Mouse (Mus musculus) liver, embryonic 12.5 days (tissue): ENCODE data around the gene Zfp108. TPM values are rescaled to one million over a fixed set of nuclear protein-coding genes. Genes with fewer than 3 reads are reported as not detected.
"Not testable (repeated sequence)": the region's sequence is repeated elsewhere in the genome, so short reads cannot be mapped to it uniquely, and the experiment has no call there.

Experiments used
- ATAC-seq: fragments of 200-750 bp; cut with Nextera tagmentation; 2 replicates; pipeline ENCODE4 v1.8.0; 2017; ENCODE audit warnings: moderate number of reproducible peaks, mild to moderate bottlenecking, moderate library complexity
- H3K27ac ChIP-seq: fragments of 300-500 bp; sonication (generic); 2 replicates; pipeline ENCODE4 v1.5.1; 2016; ENCODE audit warnings: mild to moderate bottlenecking
- H3K27me3 ChIP-seq: fragments of 300-500 bp; sonication (generic); replicated peaks from 2 replicates; pipeline ENCODE4 v1.6.1; 2016; ENCODE audit warnings: mild to moderate bottlenecking, moderate library complexity
- H3K36me3 ChIP-seq: fragments of 300-500 bp; sonication (generic); 2 replicates; pipeline ENCODE4 v1.6.1; 2016; ENCODE audit warnings: mild to moderate bottlenecking, moderate library complexity
- H3K4me1 ChIP-seq: fragments of 300-500 bp; sonication (generic); 2 replicates; pipeline ENCODE4 v1.6.1; 2016
- H3K4me2 ChIP-seq: fragments of 300-500 bp; sonication (generic); 2 replicates; pipeline ENCODE4 v1.6.1; 2016; ENCODE audit warnings: mild to moderate bottlenecking, moderate library complexity
- H3K4me3 ChIP-seq: fragments of 300-500 bp; sonication (generic); 2 replicates; pipeline ENCODE4 v1.5.1; 2016; ENCODE audit warnings: mild to moderate bottlenecking, moderate library complexity
- H3K9ac ChIP-seq: fragments of 300-500 bp; sonication (generic); 2 replicates; pipeline ENCODE4 v1.6.1; 2016; ENCODE audit warnings: mild to moderate bottlenecking, moderate library complexity
- H3K9me3 ChIP-seq: fragments of 300-500 bp; sonication (generic); replicated peaks from 2 replicates; pipeline ENCODE4 v1.6.1; 2016; ENCODE audit warnings: mild to moderate bottlenecking, moderate library complexity
- whole genome bisulfite sequencing: fragments of 180-500 bp; shearing (Covaris S2); methylation state at CpG from one replicate; pipeline ENCODE4 v1.1.7; 2016; ENCODE audit not compliant: insufficient replicate concordance; 5-methylcytosine and 5-hydroxymethylcytosine counted together
- polyA plus RNA-seq: library from polyadenylated mRNA; unstranded; fragments of >200 nt; fragmentation: Nextera tagmentation; extraction: Ambion mirVana; gene quantifications from 2 replicates; pipeline ENCODE4 v1.2.1, GENCODE M21; 2016

Gene Zfp108
- polyA plus RNA-seq, 1 experiment from 2014 or later, result 0.56 TPM

DNA sequence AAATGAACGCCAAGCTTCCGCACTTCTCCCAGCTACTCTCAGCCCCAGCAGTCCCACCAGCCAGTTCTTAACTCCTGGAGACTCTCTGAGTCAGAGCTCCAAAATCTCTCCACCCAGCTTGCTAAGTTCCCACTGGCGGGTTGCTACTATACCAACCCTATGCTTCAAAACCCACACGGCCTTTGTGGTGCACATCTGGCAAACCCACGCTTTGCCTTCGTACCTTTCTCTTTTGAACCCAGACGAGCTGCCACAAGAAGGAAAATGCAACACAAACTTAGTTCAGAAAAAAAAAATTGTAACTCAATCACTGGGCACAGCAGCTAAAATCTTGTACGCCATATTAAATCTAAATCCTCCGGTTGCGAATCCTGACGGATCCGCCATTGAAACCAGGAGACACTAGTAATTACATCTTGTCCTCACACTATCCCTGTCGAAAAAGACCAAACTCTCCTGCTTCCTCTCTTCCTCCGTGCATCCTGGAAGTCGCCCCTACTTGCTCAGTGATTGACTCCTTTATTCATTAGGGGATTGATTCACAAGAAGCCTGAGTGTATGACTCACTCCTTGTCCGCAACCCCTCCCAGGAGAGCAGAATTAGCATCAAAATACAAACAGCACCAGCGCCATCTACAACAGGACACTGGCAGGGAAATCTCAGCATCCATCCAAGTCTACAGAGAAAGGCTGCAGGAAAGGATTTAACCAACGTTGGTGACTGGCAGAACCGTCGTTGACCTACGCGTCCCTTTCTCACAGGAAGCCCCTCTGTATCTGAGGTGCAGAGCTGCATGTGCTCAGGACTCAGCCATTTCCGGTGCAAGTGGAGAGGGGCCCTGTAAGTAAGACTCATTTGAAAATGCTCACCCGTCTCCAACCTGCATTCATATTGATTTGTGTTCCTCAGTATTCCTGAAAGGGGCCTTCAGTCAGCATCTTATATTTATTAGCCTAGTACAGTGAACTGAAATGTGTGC, 13.9 kb downstream of the Zfp108 start:
- H3K27ac ChIP-seq, result no peak overlapping the region
- peaks cover 11% of the 10 kb centered on the region; the same call in 1 of the 2 replicates for H3K4me1 ChIP-seq
- H3K4me2 ChIP-seq, result no peak overlapping the region
- no peaks in the 10 kb centered on the region for H3K27me3 ChIP-seq
- H3K4me3 ChIP-seq, result no peak overlapping the region
- no peak for ATAC-seq
- H3K9ac ChIP-seq, result no peak overlapping the region
- no peaks in the 10 kb centered on the region for H3K9me3 ChIP-seq
- 66% methylated on average over 24 of the region's 24 CpGs for WGBS
- peaks cover 1% of the 10 kb centered on the region; the same call in 1 of the 2 replicates for H3K36me3 ChIP-seq

DNA sequence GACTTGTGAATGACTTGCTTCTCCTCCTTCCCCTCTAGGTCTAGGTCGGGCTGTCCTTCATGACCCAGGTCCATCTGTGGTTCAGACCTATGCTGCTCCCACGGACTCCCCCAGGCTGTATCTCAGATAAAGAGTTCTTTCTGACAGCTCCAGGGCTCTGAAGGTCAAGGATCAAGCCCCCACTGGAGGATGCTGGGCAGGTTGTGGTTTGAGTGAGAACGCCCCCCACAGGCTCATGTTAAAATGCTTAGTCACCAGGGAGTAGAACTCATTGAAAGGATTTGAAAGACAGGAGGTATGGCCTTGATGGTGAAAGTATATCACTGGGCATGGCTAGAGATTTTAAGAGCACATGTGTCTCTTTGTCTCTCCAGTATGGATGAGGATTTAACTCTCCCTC, 14.7 kb downstream of the Zfp108 start:
- WGBS, result 41% methylated on average over 3 of the region's 3 CpGs
- no peaks in the 10 kb centered on the region for H3K9me3 ChIP-seq
- H3K36me3 ChIP-seq, result peaks cover 9% of the 10 kb centered on the region; the same call in 1 of the 2 replicates
- peak overlapping the region; percentile 79; the same call in 1 of the 2 replicates for H3K4me2 ChIP-seq
- no peak overlapping the region for H3K27ac ChIP-seq
- H3K9ac ChIP-seq, result no peak overlapping the region
- no peak overlapping the region for H3K4me3 ChIP-seq
- no peaks in the 10 kb centered on the region for H3K27me3 ChIP-seq
- H3K4me1 ChIP-seq, result peaks cover 11% of the 10 kb centered on the region; the same call in 1 of the 2 replicates
- no peak for ATAC-seq

DNA sequence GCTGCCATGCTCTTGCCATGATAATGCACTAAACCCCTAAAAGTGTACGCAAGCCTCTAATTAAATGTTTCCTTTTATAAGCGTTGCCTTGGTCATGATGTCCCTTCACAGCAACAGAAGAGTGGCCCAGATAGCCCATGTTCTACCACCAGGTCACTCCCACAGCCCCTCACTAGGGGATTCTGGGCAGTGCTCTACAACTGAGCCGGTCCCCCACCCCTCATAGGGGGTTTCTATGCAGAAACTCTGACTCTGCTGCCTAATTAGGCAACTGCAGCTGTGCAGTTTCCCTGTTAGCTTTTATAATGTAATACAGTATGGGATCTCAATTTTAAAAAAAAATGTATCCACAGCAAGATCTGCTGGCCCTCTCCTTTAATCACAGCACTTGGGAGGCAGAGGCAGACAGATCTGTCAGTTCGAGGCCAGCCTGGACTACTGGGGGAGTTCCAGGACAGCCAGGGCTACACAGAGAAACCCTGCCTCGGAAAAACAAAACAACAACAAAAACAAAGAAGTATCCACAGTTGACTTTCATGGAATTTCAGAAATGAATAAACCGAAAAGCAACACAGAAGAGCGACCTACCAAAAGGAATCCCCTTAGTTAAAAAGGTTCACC, 15.2 kb downstream of the Zfp108 start:
- peaks cover 14% of the 10 kb centered on the region for H3K36me3 ChIP-seq
- H3K4me2 ChIP-seq, result peak overlapping the region; percentile 79
- no peaks in the 10 kb centered on the region for H3K9me3 ChIP-seq
- peak overlapping the region; percentile 65 for H3K4me3 ChIP-seq
- WGBS, result 34% methylated on average over 7 of the region's 7 CpGs
- ATAC-seq, result 0 out of 2 replicates have a peak, but pooled peaks have one; percentile 25
- peak overlapping the region; percentile 66 for H3K9ac ChIP-seq
- no peak overlapping the region for H3K27ac ChIP-seq
- H3K4me1 ChIP-seq, result peaks cover 11% of the 10 kb centered on the region; the same call in 1 of the 2 replicates
- no peaks in the 10 kb centered on the region for H3K27me3 ChIP-seq

DNA sequence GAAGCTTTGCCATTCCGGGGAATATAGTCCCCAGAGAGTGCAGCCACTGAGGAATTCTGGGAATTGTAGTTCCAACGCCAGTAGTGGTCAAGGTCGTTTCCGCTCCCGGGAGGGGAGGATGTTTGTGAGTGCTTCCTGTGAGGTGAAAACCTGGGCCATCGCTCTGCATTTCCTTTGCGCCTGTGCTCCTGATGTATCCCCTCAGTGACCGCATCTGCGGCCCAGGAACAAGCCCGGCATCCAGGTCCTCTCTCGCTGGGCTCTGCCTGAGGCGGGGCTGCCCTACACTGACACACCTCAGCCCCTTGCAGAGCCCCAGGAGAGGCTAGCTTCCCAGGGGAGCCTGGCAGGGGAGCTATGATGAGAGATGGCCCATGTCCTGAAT, 15.7 kb downstream of the Zfp108 start, which contains the start of gene Zfp93:
Gene Zfp93, plus strand, starts transcription at position 133 of the 385 bp plus-strand sequence.
- H3K4me1 ChIP-seq, result peaks cover 11% of the 10 kb centered on the region; the same call in 1 of the 2 replicates
- no peaks in the 10 kb centered on the region for H3K9me3 ChIP-seq
- peak within 1 kb of the TSS; percentile 66 for H3K9ac ChIP-seq
- WGBS, result under 1% methylated on average over 12 of the region's 12 CpGs
- H3K4me3 ChIP-seq, result peak within 1 kb of the TSS; percentile 65
- H3K27me3 ChIP-seq, result no peaks in the 10 kb centered on the region
- H3K4me2 ChIP-seq, result peak within 1 kb of the TSS; percentile 79
- H3K36me3 ChIP-seq, result peaks cover 19% of the 10 kb centered on the region
- peak within 1 kb of the TSS; percentile 60; the same call in 1 of the 2 replicates for H3K27ac ChIP-seq
- ATAC-seq, result peak; percentile 90

DNA sequence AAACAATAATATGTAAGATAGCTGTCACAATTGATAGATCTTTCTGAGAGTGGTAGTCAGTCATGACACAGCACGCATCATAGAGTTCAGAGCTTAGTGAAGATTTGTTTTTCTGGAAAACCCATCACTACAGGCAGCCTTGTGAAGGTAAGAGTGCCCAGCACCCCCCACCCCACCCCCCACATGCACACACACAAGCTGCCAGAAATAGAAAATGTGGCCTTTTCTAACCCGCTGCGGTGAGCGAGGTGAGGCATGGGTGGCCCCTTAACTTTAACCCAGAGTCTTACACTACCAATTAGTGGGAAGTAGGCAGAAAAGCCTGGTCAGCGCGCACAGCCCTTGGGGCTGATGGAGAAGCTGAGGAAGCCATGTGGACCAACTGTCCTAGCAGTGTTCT, 16.6 kb downstream of the Zfp108 start:
- Histone ChIP-seq H3K4me3 (no peak overlapping the region), H3K36me3 (peaks cover 25% of the 10 kb centered on the region), H3K27ac (no peak overlapping the region), H3K9ac (no peak overlapping the region), H3K27me3 (no peaks in the 10 kb centered on the region), H3K4me1 (peaks cover 11% of the 10 kb centered on the region; the same call in 1 of the 2 replicates), H3K4me2 (0 out of 2 replicates have a peak overlapping the region, but pooled peaks have one; percentile 10), H3K9me3 (no peaks in the 10 kb centered on the region)
- WGBS, result 84% methylated on average over 6 of the region's 6 CpGs
- ATAC-seq, result no peak

DNA sequence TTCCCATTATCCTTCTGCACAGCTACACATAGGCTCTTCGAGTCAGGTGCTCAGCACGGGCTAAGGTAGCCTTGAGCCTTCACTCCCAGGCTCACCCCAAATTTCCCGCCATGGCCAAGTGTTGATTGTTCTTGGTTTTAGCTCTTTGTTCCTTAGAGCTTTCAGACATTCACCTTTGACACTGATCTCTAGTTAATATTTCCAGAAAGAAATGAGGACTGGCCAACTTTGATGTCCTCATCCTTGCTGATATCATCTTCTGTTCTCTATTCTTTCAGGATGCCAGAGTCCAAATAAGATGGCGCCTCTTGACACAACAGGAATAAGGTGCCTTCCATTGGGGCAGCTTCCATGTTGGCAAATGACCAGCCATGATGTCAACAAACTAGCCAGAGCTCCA, 19.9 kb downstream of the Zfp108 start:
- H3K4me1 ChIP-seq, result peaks cover 11% of the 10 kb centered on the region; the same call in 1 of the 2 replicates
- ATAC-seq, result no peak
- no peak overlapping the region for H3K27ac ChIP-seq
- H3K4me2 ChIP-seq, result no peak overlapping the region
- no peak overlapping the region for H3K9ac ChIP-seq
- H3K36me3 ChIP-seq, result peaks cover 28% of the 10 kb centered on the region
- WGBS, result 72% methylated on average over 4 of the region's 4 CpGs
- no peaks in the 10 kb centered on the region for H3K9me3 ChIP-seq
- H3K27me3 ChIP-seq, result no peaks in the 10 kb centered on the region
- H3K4me3 ChIP-seq, result no peak overlapping the region

DNA sequence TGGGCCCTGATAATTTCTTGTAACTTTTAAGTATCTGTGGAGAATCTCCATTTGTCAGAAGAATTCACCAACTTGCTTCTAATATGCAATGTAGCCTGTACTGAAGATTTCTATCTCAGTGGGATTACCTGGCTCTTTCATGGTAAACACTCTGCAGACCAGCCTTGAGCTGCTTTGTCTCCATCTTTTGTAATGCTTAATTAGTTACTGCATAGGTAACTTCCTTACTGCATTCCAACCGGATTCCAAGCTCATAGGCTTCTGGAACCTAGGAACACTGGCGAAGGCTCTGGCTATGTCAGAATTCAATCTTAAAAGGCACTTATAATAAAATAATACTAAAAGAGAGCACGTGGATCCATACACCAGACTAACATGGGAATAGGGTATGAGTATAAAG, 24.2 kb downstream of the Zfp108 start:
- peaks cover 24% of the 10 kb centered on the region for H3K36me3 ChIP-seq
- not testable (repeated sequence) for ATAC-seq, H3K9me3 ChIP-seq, H3K9ac ChIP-seq, H3K4me3 ChIP-seq, H3K27me3 ChIP-seq, H3K27ac ChIP-seq, H3K4me2 ChIP-seq, H3K4me1 ChIP-seq
- WGBS, result 71% methylated on average over 3 of the region's 3 CpGs

DNA sequence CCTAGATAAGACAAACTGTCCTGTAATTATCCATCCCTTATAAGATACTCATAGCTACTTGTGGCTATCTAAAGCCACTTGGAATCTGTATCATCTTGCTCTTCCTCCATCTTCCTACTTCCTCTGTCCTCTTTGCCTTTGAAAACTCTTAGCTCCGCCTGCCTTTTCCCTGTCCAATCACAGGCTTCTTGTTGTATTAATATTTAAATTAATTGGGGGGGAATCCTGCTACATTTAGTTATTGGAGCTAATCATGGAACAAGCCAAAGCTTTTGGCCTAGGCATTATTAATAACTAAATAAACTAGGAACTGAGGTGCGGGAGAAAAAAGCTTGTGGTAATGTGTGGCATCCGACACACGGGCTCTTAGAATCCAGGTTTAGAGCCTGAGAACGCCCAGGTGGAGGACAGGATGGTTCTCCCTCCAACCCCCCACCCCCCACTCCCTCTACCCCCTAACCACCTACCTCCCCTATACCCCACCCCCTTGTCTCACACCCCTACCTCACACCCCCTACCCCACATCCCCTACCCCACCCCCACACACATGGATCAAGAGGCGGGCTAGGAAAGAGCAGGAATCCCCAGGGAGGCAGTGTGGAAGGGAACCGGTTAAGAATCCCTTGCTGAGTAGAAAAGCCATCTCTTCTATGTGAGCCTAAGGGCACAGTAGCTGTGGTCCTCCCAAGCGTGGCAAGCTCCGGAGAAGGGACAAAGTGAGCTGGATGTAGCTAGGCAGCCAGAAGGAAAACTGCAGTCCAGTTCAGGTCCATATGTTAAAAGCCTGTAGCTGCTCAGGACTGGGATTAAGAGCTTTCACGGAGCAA, 25.6 kb downstream of the Zfp108 start:
- 42% methylated on average over 10 of the region's 10 CpGs for WGBS
- ATAC-seq, result no peak
- Histone ChIP-seq H3K36me3 (peaks cover 9% of the 10 kb centered on the region), H3K9me3 (no peaks in the 10 kb centered on the region), H3K4me3 (no peak overlapping the region), H3K9ac (no peak overlapping the region), H3K4me2 (no peak overlapping the region), H3K4me1 (no peaks in the 10 kb centered on the region), H3K27me3 (0 out of 2 replicates have a peak, but pooled peaks cover 3% of the 10 kb centered on the region), H3K27ac (no peak overlapping the region)

DNA sequence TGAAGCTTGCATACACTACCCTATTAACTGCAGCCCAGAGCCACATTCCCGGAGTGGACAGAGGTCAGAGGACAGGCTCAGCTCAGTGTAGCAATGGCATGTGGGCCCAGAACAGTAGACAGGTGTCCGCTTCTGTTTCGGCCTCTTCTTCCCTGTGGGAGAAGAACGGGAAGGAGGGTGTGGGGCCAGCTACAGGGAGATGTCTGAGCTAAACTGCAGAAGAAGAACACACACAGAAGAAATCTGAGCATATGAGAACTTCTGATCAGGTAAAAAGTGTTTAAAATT, 26.2 kb downstream of the Zfp108 start:
- Histone ChIP-seq H3K4me1 (no peaks in the 10 kb centered on the region), H3K36me3 (peaks cover 5% of the 10 kb centered on the region; the same call in 1 of the 2 replicates), H3K27me3 (0 out of 2 replicates have a peak, but pooled peaks cover 3% of the 10 kb centered on the region), H3K4me3 (no peak overlapping the region), H3K9ac (no peak overlapping the region), H3K9me3 (no peaks in the 10 kb centered on the region), H3K4me2 (no peak overlapping the region), H3K27ac (no peak overlapping the region)
- no peak for ATAC-seq
- WGBS, result 53% methylated on average over 4 of the region's 4 CpGs

DNA sequence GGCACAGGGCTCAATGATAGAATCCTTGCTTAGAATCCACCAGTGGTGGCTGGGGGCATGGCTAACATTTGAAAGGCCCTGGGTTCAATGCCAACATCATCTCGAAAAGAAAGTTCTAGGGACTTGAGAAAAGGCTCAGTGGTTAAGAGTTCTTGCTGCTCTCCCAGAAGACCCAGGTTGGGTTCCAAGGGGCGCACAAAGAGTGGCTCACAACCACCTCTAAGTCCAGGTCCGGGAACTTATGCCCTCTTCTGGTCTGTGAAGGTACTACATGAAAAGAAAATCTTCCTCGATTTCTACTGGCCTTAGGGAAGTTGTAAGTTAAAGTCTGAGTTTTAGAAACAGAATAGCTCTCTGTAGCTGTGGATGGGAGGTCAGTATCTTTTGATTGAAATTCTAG, 31.5 kb downstream of the Zfp108 start:
- Histone ChIP-seq H3K27ac (no peak overlapping the region), H3K4me3 (no peak overlapping the region), H3K27me3 (0 out of 2 replicates have a peak, but pooled peaks cover 3% of the 10 kb centered on the region), H3K36me3 (peaks cover 16% of the 10 kb centered on the region), H3K9me3 (no peaks in the 10 kb centered on the region), H3K9ac (no peak overlapping the region), H3K4me1 (no peaks in the 10 kb centered on the region), H3K4me2 (no peak overlapping the region)
- 37% methylated on average over 4 of the region's 4 CpGs for WGBS
- no peak for ATAC-seq

DNA sequence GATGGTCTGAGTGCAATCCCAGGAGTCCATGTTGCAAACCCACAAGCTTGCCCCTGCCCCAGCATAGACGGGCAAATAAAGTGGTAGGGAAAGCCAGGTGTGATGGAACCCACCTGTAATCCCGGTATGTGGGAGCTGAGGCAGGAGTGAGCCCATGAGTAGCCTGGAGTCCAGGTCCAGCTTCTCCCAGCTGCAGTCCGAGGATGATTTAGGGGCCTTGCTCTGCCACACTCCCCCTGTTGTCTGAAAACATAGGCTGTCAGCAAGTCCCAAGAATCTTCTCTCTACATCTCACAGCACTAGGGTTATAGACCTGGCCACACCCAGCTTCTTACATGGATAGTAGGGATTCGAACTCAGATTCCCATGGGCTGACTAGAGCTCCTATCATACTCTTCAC, 32.3 kb downstream of the Zfp108 start:
- Histone ChIP-seq H3K4me2 (no peak overlapping the region), H3K9ac (no peak overlapping the region), H3K27me3 (0 out of 2 replicates have a peak, but pooled peaks cover 3% of the 10 kb centered on the region), H3K9me3 (no peaks in the 10 kb centered on the region), H3K36me3 (peaks cover 24% of the 10 kb centered on the region), H3K4me1 (no peaks in the 10 kb centered on the region), H3K4me3 (no peak overlapping the region), H3K27ac (no peak overlapping the region)
- ATAC-seq, result no peak
- WGBS, result 52% methylated on average over 4 of the region's 4 CpGs
